Comparison of ENCODE assay signal across 15 mouse cellular contexts in genomic region chr17:75439062-75439461, GRCm38 (mm10). TPM values are rescaled to one million over a fixed set of nuclear protein-coding genes. Genes with fewer than 3 reads are reported as not detected.
DNase-seq lines count a peak whose midpoint lies in the region; ATAC-seq and TF ChIP-seq lines count a peak whose summit lies in the region.
"Had no signal": no experiment of that assay in that cellular context is flagged by ENCODE, and none has a peak within 500 bp of the region (broad histone marks: within the 10 kb centered on the region; RNA-seq: fewer than 3 reads in every experiment).

No protein-coding gene starts in this region.

- no peak overlapping the region for H3K9ac ChIP-seq in heart, embryonic 16.5 days (ENCODE audit: low read length)
- H3K9ac ChIP-seq in lung, postnatal 0 days (replicated peaks; ENCODE audit: low read depth), result no peak overlapping the region
- H3K9ac ChIP-seq in hindbrain, embryonic 15.5 days, result no peak overlapping the region
- H3K9ac ChIP-seq: intestine, embryonic 15.5 days; stomach, embryonic 15.5 days had no signal

- no peak for TF ChIP-seq EP300 in lung, postnatal 0 days (IDR thresholded peaks at IDR 0.05)

- H3K27me3 ChIP-seq in heart, embryonic 16.5 days (ENCODE audit: control insufficient read depth, insufficient read depth, low read length), result no peaks in the 10 kb centered on the region
- no peaks in the 10 kb centered on the region for H3K27me3 ChIP-seq in lung, postnatal 0 days (replicated peaks; ENCODE audit: insufficient read depth, low read length)
- H3K27me3 ChIP-seq in hindbrain, embryonic 15.5 days, result no peaks in the 10 kb centered on the region
- H3K27me3 ChIP-seq: intestine, embryonic 15.5 days; stomach, embryonic 15.5 days had no signal

- no peak overlapping the region for H3K27ac ChIP-seq in heart, embryonic 16.5 days (ENCODE audit: low read length)
- peak overlapping the region; percentile 20; the same call in 1 of the 2 replicates for H3K27ac ChIP-seq in lung, postnatal 0 days (ENCODE audit: low read length)
- H3K27ac ChIP-seq in hindbrain, embryonic 15.5 days (replicated peaks), result no peak overlapping the region
- H3K27ac ChIP-seq: intestine, embryonic 15.5 days; limb, embryonic 10.5 days; stomach, embryonic 15.5 days had no signal

- ATAC-seq in heart, embryonic 16.5 days (replicated peaks; ENCODE audit: extremely low read depth, insufficient read depth, low FRiP score), result no peak
- ATAC-seq in lung, postnatal 0 days, result no peak
- peak; percentile 53; the same call in 1 of the 2 replicates for ATAC-seq in hindbrain, embryonic 15.5 days (ENCODE audit: low FRiP score, low read depth)

- 75% methylated on average over 14 of the region's 14 CpGs for WGBS in heart, embryonic 16.5 days
- 76% methylated on average over 14 of the region's 14 CpGs for WGBS in lung, postnatal 0 days
- 69% methylated on average over 14 of the region's 14 CpGs for WGBS in hindbrain, embryonic 15.5 days

- H3K36me3 ChIP-seq in heart, embryonic 16.5 days (ENCODE audit: control insufficient read depth, insufficient read depth), result no peaks in the 10 kb centered on the region
- no peaks in the 10 kb centered on the region for H3K36me3 ChIP-seq in lung, postnatal 0 days (ENCODE audit: insufficient read depth, low read length)
- H3K36me3 ChIP-seq in hindbrain, embryonic 15.5 days, result no peaks in the 10 kb centered on the region
- H3K36me3 ChIP-seq: intestine, embryonic 15.5 days; limb, embryonic 10.5 days; stomach, embryonic 15.5 days had no signal

- 0 out of 2 replicates have a peak overlapping the region, but pooled peaks have one; percentile 4 for H3K4me2 ChIP-seq in heart, embryonic 16.5 days (ENCODE audit: low read depth, low read length)
- H3K4me2 ChIP-seq in lung, postnatal 0 days (replicated peaks; ENCODE audit: low read depth, low read length), result peak overlapping the region; percentile 14; the same call in 1 of the 2 replicates
- no peak overlapping the region for H3K4me2 ChIP-seq in hindbrain, embryonic 15.5 days
- H3K4me2 ChIP-seq: intestine, embryonic 15.5 days; stomach, embryonic 15.5 days had no signal

- TF ChIP-seq CTCF in lung, postnatal 0 days (IDR thresholded peaks at IDR 0.05), result no peak

- H3K4me1 ChIP-seq in heart, embryonic 16.5 days (ENCODE audit: control insufficient read depth, insufficient read depth, low read length), result peaks cover 12% of the 10 kb centered on the region
- no peaks in the 10 kb centered on the region for H3K4me1 ChIP-seq in lung, postnatal 0 days (ENCODE audit: insufficient read depth, low read depth, low read length)
- peaks cover 10% of the 10 kb centered on the region for H3K4me1 ChIP-seq in hindbrain, embryonic 15.5 days (replicated peaks)
- H3K4me1 ChIP-seq: intestine, embryonic 15.5 days; stomach, embryonic 15.5 days had no signal

- no peaks in the 10 kb centered on the region for H3K9me3 ChIP-seq in heart, embryonic 16.5 days (replicated peaks; ENCODE audit: control insufficient read depth, low read length)
- no peaks in the 10 kb centered on the region for H3K9me3 ChIP-seq in lung, postnatal 0 days (ENCODE audit: low read length)
- no peaks in the 10 kb centered on the region for H3K9me3 ChIP-seq in hindbrain, embryonic 15.5 days
- H3K9me3 ChIP-seq: intestine, embryonic 15.5 days; limb, embryonic 10.5 days; stomach, embryonic 15.5 days had no signal

- H3K4me3 ChIP-seq in heart, embryonic 16.5 days (ENCODE audit: low read length), result no peak overlapping the region
- H3K4me3 ChIP-seq in lung, postnatal 0 days (ENCODE audit: low read depth, low read length), result no peak overlapping the region; the same call in 1 of the 2 replicates
- H3K4me3 ChIP-seq in hindbrain, embryonic 15.5 days, result no peak overlapping the region
- H3K4me3 ChIP-seq: intestine, embryonic 15.5 days; limb, embryonic 10.5 days; stomach, embryonic 15.5 days had no signal

- no peak for DNase-seq in heart, adult 18-20 months
- no peak for DNase-seq in lung, postnatal 0 days (ENCODE audit: low spot score)
- no peak for DNase-seq in lung, postnatal 25 days (ENCODE audit: low spot score)
- peak; percentile 67 for DNase-seq in retina, postnatal 1 day
- no peak for DNase-seq in urinary bladder, adult 18-20 months (ENCODE audit: low spot score in 2 of 2)
- DNase-seq: adrenal gland, postnatal 10 days; cerebellum, adult 2 months; lung, adult 18-20 months; right cerebral cortex, postnatal 4 days had no signal

RNA-seq across cellular contexts. Expression of gene Rasgrp3, which starts 3.4 kb away (rescaled TPM):
- 17.2 and 19.6 TPM in 2 replicates for polyA plus RNA-seq in heart, embryonic 16.5 days (2015; fragmentation: Nextera tagmentation; extraction: Ambion mirVana)
- total RNA-seq in heart, adult 18-20 months (2021), result 10 to 100 TPM; 20.2 to 29.6 TPM
- polyA plus RNA-seq in lung, postnatal 0 days (2015; fragmentation: Nextera tagmentation; extraction: Ambion mirVana), result 32.1 and 36.3 TPM in 2 replicates
- polyA plus RNA-seq in hindbrain, embryonic 15.5 days (2015; fragmentation: Nextera tagmentation; extraction: Ambion mirVana), result 5.2 and 7.7 TPM in 2 replicates
- total RNA-seq: granulocyte monocyte progenitor cell, adult 5-6 weeks had no signal
